In genomic region chr8:94733821-94734465, GRCm38 (mm10) we compare ENCODE assay signal across 8 mouse cellular contexts. TPM values are rescaled to one million over a fixed set of nuclear protein-coding genes. Genes with fewer than 3 reads are reported as not detected.
DNase-seq lines count a peak whose midpoint lies in the region; ATAC-seq and TF ChIP-seq lines count a peak whose summit lies in the region.
"Had no signal": no experiment of that assay in that cellular context is flagged by ENCODE, and none has a peak within 500 bp of the region (broad histone marks: within the 10 kb centered on the region; RNA-seq: fewer than 3 reads in every experiment).

No protein-coding gene starts in this region.

- H3K4me1 ChIP-seq in thymus, adult 2 months (replicated peaks; ENCODE audit: control insufficient read depth, insufficient read depth, low read length): peaks cover 8% of the 10 kb centered on the region
- no peaks in the 10 kb centered on the region for H3K4me1 ChIP-seq in embryonic facial prominence, embryonic 15.5 days
- no peaks in the 10 kb centered on the region for H3K4me1 ChIP-seq in forebrain, embryonic 15.5 days
- H3K4me1 ChIP-seq in cerebellum, adult 2 months (ENCODE audit: control insufficient read depth, insufficient read depth, low read length): no peaks in the 10 kb centered on the region; the same call in 1 of the 2 replicates

- H3K9ac ChIP-seq in embryonic facial prominence, embryonic 15.5 days: no peak overlapping the region
- no peak overlapping the region for H3K9ac ChIP-seq in forebrain, embryonic 15.5 days (replicated peaks)

- no peaks in the 10 kb centered on the region for H3K9me3 ChIP-seq in embryonic facial prominence, embryonic 15.5 days (replicated peaks)
- H3K9me3 ChIP-seq in forebrain, embryonic 15.5 days: no peaks in the 10 kb centered on the region

- no peak overlapping the region for H3K27ac ChIP-seq in thymus, adult 2 months (ENCODE audit: control insufficient read depth, insufficient read depth, low read length)
- no peak overlapping the region for H3K27ac ChIP-seq in embryonic facial prominence, embryonic 15.5 days (replicated peaks)
- H3K27ac ChIP-seq in forebrain, embryonic 15.5 days (replicated peaks): no peak overlapping the region
- H3K27ac ChIP-seq in cerebellum, adult 2 months (ENCODE audit: insufficient read depth, low read length): no peak overlapping the region

- no peaks in the 10 kb centered on the region for H3K27me3 ChIP-seq in thymus, adult 2 months (ENCODE audit: control insufficient read depth, insufficient read depth, low read length)
- H3K27me3 ChIP-seq in embryonic facial prominence, embryonic 15.5 days: no peaks in the 10 kb centered on the region
- H3K27me3 ChIP-seq in forebrain, embryonic 15.5 days: no peaks in the 10 kb centered on the region
- H3K27me3 ChIP-seq in cerebellum, adult 2 months (ENCODE audit: control insufficient read depth, insufficient read depth, low read length): no peaks in the 10 kb centered on the region

- no peak for TF ChIP-seq POLR2A in thymus, adult 2 months (IDR thresholded peaks at IDR 0.05; ENCODE audit: control insufficient read depth, extremely low read depth, insufficient read depth, low read length, poor library complexity)
- TF ChIP-seq POLR2A in cerebellum, adult 2 months (IDR thresholded peaks at IDR 0.05; ENCODE audit: borderline replicate concordance, insufficient read depth, low read length): no peak

- ATAC-seq in embryonic facial prominence, embryonic 15.5 days (ENCODE audit: insufficient number of reproducible peaks, low FRiP score, low TSS enrichment, low read depth): peak; percentile 34; the same call in 1 of the 2 replicates
- no peak for ATAC-seq in forebrain, embryonic 15.5 days (replicated peaks)

- WGBS in thymus, adult 2 months: 34% methylated on average over 5 of the region's 5 CpGs
- WGBS in embryonic facial prominence, embryonic 15.5 days: 62% methylated on average over 5 of the region's 5 CpGs
- WGBS in forebrain, embryonic 15.5 days: 65% methylated on average over 5 of the region's 5 CpGs
- 49% methylated on average over 5 of the region's 5 CpGs for WGBS in cerebellum, adult 2 months

- H3K4me2 ChIP-seq in embryonic facial prominence, embryonic 15.5 days (replicated peaks): no peak overlapping the region
- no peak overlapping the region for H3K4me2 ChIP-seq in forebrain, embryonic 15.5 days (replicated peaks)

- TF ChIP-seq CTCF in thymus, adult 2 months (IDR thresholded peaks at IDR 0.05; ENCODE audit: borderline replicate concordance, control insufficient read depth, extremely low read depth, insufficient read depth, low read length, poor library complexity): no peak
- TF ChIP-seq CTCF in cerebellum, adult 2 months (IDR thresholded peaks at IDR 0.05; ENCODE audit: borderline replicate concordance, insufficient read depth, low read depth, low read length): no peak

- DNase-seq in thymus, adult 2 months: peak; percentile 4
- no peak for DNase-seq in thymus, adult 18-20 months
- peak; percentile 23 for DNase-seq in lung, postnatal 25 days (ENCODE audit: low spot score)
- peak; percentile 34 for DNase-seq in thymus, postnatal 4 days
- DNase-seq in cerebellum, adult 2 months: no peak
- DNase-seq: cerebellum, postnatal 14 days had no signal

- no peak overlapping the region for H3K4me3 ChIP-seq in thymus, adult 2 months (ENCODE audit: control insufficient read depth, insufficient read depth, low read length)
- no peak overlapping the region for H3K4me3 ChIP-seq in embryonic facial prominence, embryonic 15.5 days (replicated peaks)
- no peak overlapping the region for H3K4me3 ChIP-seq in forebrain, embryonic 15.5 days
- H3K4me3 ChIP-seq in cerebellum, adult 2 months (replicated peaks; ENCODE audit: insufficient read depth, low read depth, low read length): no peak overlapping the region

- no peaks in the 10 kb centered on the region for H3K36me3 ChIP-seq in thymus, adult 2 months (ENCODE audit: control insufficient read depth, insufficient read depth, low read length)
- no peaks in the 10 kb centered on the region for H3K36me3 ChIP-seq in embryonic facial prominence, embryonic 15.5 days
- H3K36me3 ChIP-seq in forebrain, embryonic 15.5 days: no peaks in the 10 kb centered on the region

RNA-seq across cellular contexts. Expression of gene Ccl22, which starts 11.4 kb away (rescaled TPM):
- polyA plus RNA-seq in thymus, adult 2 months (2012; rRNA removed): 109 and 122 TPM in 2 replicates
- not detected in 2 replicates for polyA plus RNA-seq in embryonic facial prominence, embryonic 15.5 days (2015; fragmentation: Nextera tagmentation; extraction: Ambion mirVana)
- polyA plus RNA-seq in forebrain, embryonic 15.5 days (2015; fragmentation: Nextera tagmentation; extraction: Ambion mirVana): not detected in 2 replicates
- polyA plus RNA-seq in cerebellum, adult 2 months (2012; rRNA removed): 0.16 and 0.21 TPM in 2 replicates

RNA-seq across cellular contexts. Expression of gene Pllp, which starts 37.9 kb away (rescaled TPM):
- polyA plus RNA-seq in thymus, adult 2 months (2012; rRNA removed): 1.2 and 2.2 TPM in 2 replicates
- 10.9 and 14.2 TPM in 2 replicates for polyA plus RNA-seq in embryonic facial prominence, embryonic 15.5 days (2015; fragmentation: Nextera tagmentation; extraction: Ambion mirVana)
- polyA plus RNA-seq in forebrain, embryonic 15.5 days (2015; fragmentation: Nextera tagmentation; extraction: Ambion mirVana): 1.3 and 1.5 TPM in 2 replicates
- 214 and 242 TPM in 2 replicates for polyA plus RNA-seq in cerebellum, adult 2 months (2012; rRNA removed)

RNA-seq across cellular contexts. Expression of gene Cx3cl1, which starts 37.9 kb away (rescaled TPM):
- 31.0 and 33.8 TPM in 2 replicates for polyA plus RNA-seq in thymus, adult 2 months (2012; rRNA removed)
- polyA plus RNA-seq in embryonic facial prominence, embryonic 15.5 days (2015; fragmentation: Nextera tagmentation; extraction: Ambion mirVana): 13.2 and 13.7 TPM in 2 replicates
- 15.2 and 17.3 TPM in 2 replicates for polyA plus RNA-seq in forebrain, embryonic 15.5 days (2015; fragmentation: Nextera tagmentation; extraction: Ambion mirVana)
- 102 and 103 TPM in 2 replicates for polyA plus RNA-seq in cerebellum, adult 2 months (2012; rRNA removed)

Comparison
In these comparisons a context has a peak if more than half of its experiments do, and no peak if none do; other contexts are left out.
1. DNase-seq: peak in thymus, adult 2 months (single experiment), lung, postnatal 25 days (single experiment) and thymus, postnatal 4 days (single experiment); none in thymus, adult 18-20 months (0 of 2) and cerebellum, adult 2 months (0 of 2).
2. RNA of gene Ccl22, which starts 11.4 kb away (polyA plus RNA-seq): 109 to 122 TPM in thymus, adult 2 months; 0.16 to 0.21 TPM in cerebellum, adult 2 months, not detected in forebrain, embryonic 15.5 days and not detected in embryonic facial prominence, embryonic 15.5 days; every median in the first group is over 10 times any median in the second.
3. RNA of gene Pllp, which starts 37.9 kb away (polyA plus RNA-seq): 214 to 242 TPM in cerebellum, adult 2 months; 10.9 to 14.2 TPM in embryonic facial prominence, embryonic 15.5 days, 1.2 to 2.2 TPM in thymus, adult 2 months and 1.3 to 1.5 TPM in forebrain, embryonic 15.5 days; every median in the first group is over 10 times any median in the second.